Mouse (Mus musculus) G1E (cell line): ENCODE measurements at regions not wholly inside any gene's neighbourhood (a gene's known extent, or its start where the extent isn't known, plus 50 kb on each side); places are given as distances from the start of the nearest gene placed in this dataset.

Experiments used
- CTCF ChIP-seq: IDR thresholded peaks from 2 replicates; pipeline ENCODE4 v1.5.1; 2012; ENCODE audit warnings: low read depth, low read length, inconsistent platforms, mixed read lengths
- TAL1 ChIP-seq: conservative IDR thresholded peaks from 2 replicates; pipeline ENCODE4 v1.6.1; 2012; ENCODE audit warnings: low read depth, low read length, inconsistent platforms, mixed read lengths

GRCm38 (mm10) chr4:45593435-45593991 is 61.2 kb upstream of the Shb start:
- no peak for TF ChIP-seq CTCF
- no peak for TF ChIP-seq TAL1
